Mouse (Mus musculus) testis, adult 2 months (tissue): ENCODE measurements around the gene Atp6v1b1.

Experiments
- CTCF ChIP-seq: fragments of 200-500 bp; IDR thresholded peaks from 2 replicates; pipeline ENCODE4 v1.5.1; 2012; ENCODE audit warnings: low read depth, mild to moderate bottlenecking, inconsistent platforms, low read length, moderate library complexity; ENCODE audit not compliant: control insufficient read depth, insufficient read depth, insufficient replicate concordance
- POLR2A ChIP-seq: fragments of 200-500 bp; IDR thresholded peaks from 2 replicates; pipeline ENCODE4 v1.6.1; 2012; ENCODE audit warnings: low read depth, mild to moderate bottlenecking, inconsistent platforms, low read length, moderate library complexity; ENCODE audit not compliant: control insufficient read depth

DNA sequence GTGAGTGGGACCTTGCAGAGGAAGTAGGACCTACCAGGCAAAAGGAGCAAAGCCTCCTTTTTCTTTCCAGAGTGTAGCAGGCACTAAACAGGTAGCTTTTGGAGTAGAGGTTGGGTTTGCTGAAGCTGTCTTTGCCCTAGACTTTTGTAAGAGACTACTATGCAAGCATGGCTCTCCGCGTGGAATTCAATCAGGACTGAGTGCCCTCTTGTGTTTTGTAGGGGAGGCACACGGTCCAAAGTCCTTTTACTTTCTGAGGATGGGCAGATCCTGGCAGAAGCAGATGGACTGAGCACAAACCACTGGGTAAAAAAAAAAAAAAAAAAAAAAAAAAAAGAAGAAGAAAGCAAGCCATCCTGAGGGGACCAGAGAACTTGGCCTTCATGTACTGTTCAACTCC, 53.9 kb downstream of the Atp6v1b1 start:
- TF ChIP-seq CTCF (no peak), POLR2A (no peak)
